Mouse (Mus musculus) ES-Bruce4 (cell line): ENCODE measurements at regions not wholly inside any gene's neighbourhood (a gene's known extent, or its start where the extent isn't known, plus 50 kb on each side); places are given as distances from the start of the nearest gene placed in this dataset.

Source experiments
- CTCF ChIP-seq: IDR thresholded peaks from one replicate; pipeline ENCODE4 v1.8.1; 2011; ENCODE audit warnings: low read depth, low read length
- EP300 ChIP-seq: IDR thresholded peaks from 2 replicates; pipeline ENCODE4 v1.6.1; 2011; ENCODE audit warnings: low read depth, low read length; ENCODE audit not compliant: insufficient read depth
- POLR2A ChIP-seq: IDR thresholded peaks from one replicate; pipeline ENCODE4 v1.8.1; 2011; ENCODE audit warnings: low read length; ENCODE audit not compliant: insufficient read depth

GRCm38 (mm10) chr7:117161193-117161908 is 219.4 kb upstream of the Xylt1 start:
- TF ChIP-seq CTCF (no peak), POLR2A (no peak), EP300 (no peak)
